ENCODE assay signal across 7 mouse cellular contexts in genomic region chr15:93397826-93398698, GRCm38 (mm10). TPM values are rescaled to one million over a fixed set of nuclear protein-coding genes. Genes with fewer than 3 reads are reported as not detected.
DNase-seq lines count a peak whose midpoint lies in the region; ATAC-seq lines count a peak whose summit lies in the region.

Gene Zcrb1, minus strand, starts transcription at chr15:93398334.
Gene Pphln1, plus strand, starts transcription at chr15:93398350.

- peaks cover 29% of the 10 kb centered on the region for H3K4me1 ChIP-seq in limb, embryonic 10.5 days
- peaks cover 51% of the 10 kb centered on the region for H3K4me1 ChIP-seq in midbrain, embryonic 13.5 days (replicated peaks)

- peak within 1 kb of the TSS; percentile 96 for H3K27ac ChIP-seq in limb, embryonic 10.5 days
- H3K27ac ChIP-seq in midbrain, embryonic 13.5 days, result peak within 1 kb of the TSS; percentile 90

- H3K27me3 ChIP-seq in limb, embryonic 10.5 days (ENCODE audit: low read depth, poor library complexity, severe bottlenecking), result no peaks in the 10 kb centered on the region
- H3K27me3 ChIP-seq in midbrain, embryonic 13.5 days, result no peaks in the 10 kb centered on the region

- H3K36me3 ChIP-seq in limb, embryonic 10.5 days, result peaks cover 45% of the 10 kb centered on the region
- H3K36me3 ChIP-seq in midbrain, embryonic 13.5 days, result peaks cover 23% of the 10 kb centered on the region

- ATAC-seq in granulocyte monocyte progenitor cell, adult 5-6 weeks (replicated peaks; ENCODE audit: poor library complexity, severe bottlenecking), result peak; percentile 91
- peak; percentile 98 for ATAC-seq in midbrain, embryonic 13.5 days

- H3K9me3 ChIP-seq in limb, embryonic 10.5 days (replicated peaks), result no peaks in the 10 kb centered on the region
- no peaks in the 10 kb centered on the region for H3K9me3 ChIP-seq in midbrain, embryonic 13.5 days

- H3K4me2 ChIP-seq in midbrain, embryonic 13.5 days (replicated peaks), result peak within 1 kb of the TSS; percentile 84

- WGBS in limb, embryonic 10.5 days, result under 1% methylated on average over 97 of the region's 100 CpGs
- under 1% methylated on average over 100 of the region's 100 CpGs for WGBS in midbrain, embryonic 13.5 days

- H3K4me3 ChIP-seq in limb, embryonic 10.5 days, result peak within 1 kb of the TSS; percentile 94
- H3K4me3 ChIP-seq in midbrain, embryonic 13.5 days (replicated peaks), result peak within 1 kb of the TSS; percentile 96

- peak; percentile 68 for DNase-seq in adrenal gland, adult 8-10 months
- DNase-seq in embryo, embryonic 9.5 days (ENCODE audit: extremely low spot score), result peak; percentile 89
- peak; percentile 64 for DNase-seq in kidney, adult 11 months
- peak; percentile 93 for DNase-seq in limb, embryonic 10.5 days (ENCODE audit: low spot score)
- peak; percentile 82 for DNase-seq in spleen, adult 12 weeks (ENCODE audit: low spot score)

- peak within 1 kb of the TSS; percentile 97 for H3K9ac ChIP-seq in midbrain, embryonic 13.5 days (replicated peaks)

RNA-seq across cellular contexts. Expression of gene Zcrb1, which starts in this region (rescaled TPM):
- total RNA-seq in adrenal gland, adult 8-10 months (2022), result 10 to 100 TPM; 71.0 to 99.5 (median 83.2) TPM
- 107 and 146 TPM in 2 replicates for total RNA-seq in granulocyte monocyte progenitor cell, adult 5-6 weeks (2014; fragmentation: Nextera tagmentation)
- 56.0 and 80.4 TPM in 2 replicates for total RNA-seq in granulocyte monocyte progenitor cell, adult 5-6 weeks (2017)
- 154 and 157 TPM in 2 replicates for polyA plus RNA-seq in limb, embryonic 10.5 days (2016; fragmentation: Nextera tagmentation; extraction: Ambion mirVana)
- 184 and 189 TPM in 2 replicates for polyA plus RNA-seq in midbrain, embryonic 13.5 days (2015; fragmentation: Nextera tagmentation; extraction: Ambion mirVana)

RNA-seq across cellular contexts. Expression of gene Pphln1, which starts in this region (rescaled TPM):
- total RNA-seq in adrenal gland, adult 8-10 months (2022), result 10 to 100 TPM; 39.6 to 42.8 (median 40.9) TPM
- 64.9 and 67.8 TPM in 2 replicates for total RNA-seq in granulocyte monocyte progenitor cell, adult 5-6 weeks (2014; fragmentation: Nextera tagmentation)
- 49.6 and 54.8 TPM in 2 replicates for total RNA-seq in granulocyte monocyte progenitor cell, adult 5-6 weeks (2017)
- 96.2 and 99.3 TPM in 2 replicates for polyA plus RNA-seq in limb, embryonic 10.5 days (2016; fragmentation: Nextera tagmentation; extraction: Ambion mirVana)
- 58.7 TPM in 2 replicates for polyA plus RNA-seq in midbrain, embryonic 13.5 days (2015; fragmentation: Nextera tagmentation; extraction: Ambion mirVana)

Comparison
In these comparisons a context has a peak if more than half of its experiments do, and no peak if none do; other contexts are left out.
1. Peak in every context shown above with its lines: DNase-seq, ATAC-seq, H3K4me3 ChIP-seq and H3K27ac ChIP-seq.